Mouse (Mus musculus) MEL (cell line): ENCODE measurements around the gene Satb1. TPM values are rescaled to one million over a fixed set of nuclear protein-coding genes. Genes with fewer than 3 reads are reported as not detected.

ENCODE experiments used
- DNase-seq: peaks from one replicate; pipeline ENCODE4 v3.0.0; 2011; ENCODE audit warnings: low read depth, low spot score
- H3K27ac ChIP-seq: 2 replicates; pipeline ENCODE4 v1.5.1; 2012; ENCODE audit warnings: low read depth, mild to moderate bottlenecking, control low read depth, low read length, moderate library complexity; ENCODE audit not compliant: control insufficient read depth
- H3K27me3 ChIP-seq, 2 experiments: fragments of 150-350 bp in 1 of 2; sonication (generic) in 1 of 2; 2 replicates each; pipeline ENCODE4 v1.6.1; 2012; ENCODE audit warnings: low read length in 2 of 2, mild to moderate bottlenecking in 2 of 2, improper control_type of control experiment in 1 of 2, moderate library complexity in 1 of 2; ENCODE audit not compliant: insufficient read depth in 2 of 2, control insufficient read depth in 1 of 2
- H3K36me3 ChIP-seq, 2 experiments: 2 replicates each; pipeline ENCODE4 v1.6.1; 2012 to 2014; ENCODE audit warnings: low read length in 2 of 2, improper control_type of control experiment in 1 of 2, inconsistent platforms in 1 of 2, mild to moderate bottlenecking in 1 of 2; ENCODE audit not compliant: insufficient read depth in 2 of 2, control insufficient read depth in 1 of 2
- H3K4me1 ChIP-seq, 2 experiments: fragments of 150-350 bp in 1 of 2; sonication (generic) in 1 of 2; 2 replicates each; pipeline ENCODE4 v1.6.1; 2012; ENCODE audit warnings: low read length in 2 of 2, improper control_type of control experiment in 1 of 2, mild to moderate bottlenecking in 1 of 2; ENCODE audit not compliant: insufficient read depth in 2 of 2, control insufficient read depth in 1 of 2
- H3K4me3 ChIP-seq, 2 experiments: fragments of 150-350 bp in 1 of 2; sonication (generic) in 1 of 2; 2 replicates each; pipeline ENCODE4 v1.5.1; 2012; ENCODE audit warnings: low read depth in 2 of 2, low read length in 2 of 2, mild to moderate bottlenecking in 2 of 2, moderate library complexity in 2 of 2, control low read depth in 1 of 2, improper control_type of control experiment in 1 of 2; ENCODE audit not compliant: control insufficient read depth in 1 of 2, insufficient read depth in 1 of 2
- H3K79me2 ChIP-seq: 2 replicates; pipeline ENCODE4 v1.6.1; 2012; ENCODE audit warnings: mild to moderate bottlenecking, low read length, moderate library complexity; ENCODE audit not compliant: control insufficient read depth, poor library complexity, insufficient read depth
- H3K9ac ChIP-seq: 2 replicates; pipeline ENCODE4 v1.6.1; 2012; ENCODE audit warnings: low read depth, mild to moderate bottlenecking, control low read depth, low read length, moderate library complexity; ENCODE audit not compliant: control insufficient read depth, poor library complexity, severe bottlenecking
- H3K9me3 ChIP-seq: fragments of 150-350 bp; sonication (generic); replicated peaks from 2 replicates; pipeline ENCODE4 v1.6.1; 2012; ENCODE audit warnings: mild to moderate bottlenecking, low read length, improper control_type of control experiment, moderate library complexity; ENCODE audit not compliant: insufficient read depth
- BHLHE40 ChIP-seq: IDR thresholded peaks from 2 replicates; pipeline ENCODE4 v1.6.1; 2012; ENCODE audit warnings: low read depth, mild to moderate bottlenecking, inconsistent platforms, low read length, improper control_type of control experiment, borderline replicate concordance
- CHD2 ChIP-seq: IDR thresholded peaks from 2 replicates; pipeline ENCODE4 v1.6.1; 2011; ENCODE audit warnings: low read length, improper control_type of control experiment
- CTCF ChIP-seq, 3 experiments: IDR thresholded peaks in 2 of 3; conservative IDR thresholded peaks in 1 of 3; 2 replicates each; pipeline ENCODE4 v1.5.1; 2011 to 2012; ENCODE audit warnings: low read length in 3 of 3, low read depth in 2 of 3, mild to moderate bottlenecking in 2 of 3, improper control_type of control experiment in 1 of 3, inconsistent platforms in 1 of 3, mixed read lengths in 1 of 3, moderate library complexity in 1 of 3; ENCODE audit not compliant: control insufficient read depth in 1 of 3, insufficient read depth in 1 of 3, poor library complexity in 1 of 3, severe bottlenecking in 1 of 3
- ELF1 ChIP-seq: IDR thresholded peaks from 2 replicates; pipeline ENCODE4 v1.6.1; 2014; ENCODE audit warnings: low read depth, mild to moderate bottlenecking, inconsistent platforms, low read length, improper control_type of control experiment, moderate library complexity
- ETS1 ChIP-seq: IDR thresholded peaks from 2 replicates; pipeline ENCODE4 v1.6.1; 2012; ENCODE audit warnings: low read depth, mild to moderate bottlenecking, inconsistent platforms, low read length, improper control_type of control experiment, moderate library complexity
- GATA1 ChIP-seq: IDR thresholded peaks from 2 replicates; pipeline ENCODE4 v1.6.1; 2011; ENCODE audit warnings: low read depth, low read length, improper control_type of control experiment
- KAT2A ChIP-seq: conservative IDR thresholded peaks from 2 replicates; pipeline ENCODE4 v1.6.1; 2012; ENCODE audit warnings: low read depth, low read length, improper control_type of control experiment, inconsistent platforms
- MAFK ChIP-seq: IDR thresholded peaks from 2 replicates; pipeline ENCODE4 v1.6.1; 2011; ENCODE audit warnings: low read depth, mild to moderate bottlenecking, low read length, improper control_type of control experiment, borderline replicate concordance
- MEF2A ChIP-seq: IDR thresholded peaks from 2 replicates; pipeline ENCODE4 v1.6.1; 2014; ENCODE audit warnings: low read depth, mild to moderate bottlenecking, inconsistent platforms, low read length, improper control_type of control experiment; ENCODE audit not compliant: poor library complexity, insufficient replicate concordance, severe bottlenecking; ENCODE audit errors: extremely low read depth
- MXI1 ChIP-seq: IDR thresholded peaks from 2 replicates; pipeline ENCODE4 v1.6.1; 2011; ENCODE audit warnings: mild to moderate bottlenecking, low read depth, low read length, improper control_type of control experiment
- MYB ChIP-seq: IDR thresholded peaks from 2 replicates; pipeline ENCODE4 v1.6.1; 2011; ENCODE audit warnings: mild to moderate bottlenecking, low read depth, low read length, improper control_type of control experiment
- POLR2AphosphoS2 ChIP-seq: IDR thresholded peaks from 2 replicates; pipeline ENCODE4 v1.6.1; 2011; ENCODE audit warnings: low read length, improper control_type of control experiment
- RAD21 ChIP-seq: IDR thresholded peaks from 2 replicates; pipeline ENCODE4 v1.6.1; 2011; ENCODE audit warnings: mild to moderate bottlenecking, low read depth, low read length, improper control_type of control experiment
- SIN3A ChIP-seq: IDR thresholded peaks from 2 replicates; pipeline ENCODE4 v1.6.1; 2012; ENCODE audit warnings: low read length, improper control_type of control experiment, inconsistent platforms
- SMC3 ChIP-seq: IDR thresholded peaks from 2 replicates; pipeline ENCODE4 v1.6.1; 2011; ENCODE audit warnings: low read depth, low read length, improper control_type of control experiment
- TAL1 ChIP-seq: IDR thresholded peaks from 2 replicates; pipeline ENCODE4 v1.6.1; 2012; ENCODE audit warnings: mild to moderate bottlenecking, inconsistent platforms, low read length, moderate library complexity, mixed read lengths
- TBP ChIP-seq: IDR thresholded peaks from 2 replicates; pipeline ENCODE4 v1.8.0; 2011; ENCODE audit warnings: low read depth, low read length, improper control_type of control experiment
- UBTF ChIP-seq: IDR thresholded peaks from 2 replicates; pipeline ENCODE4 v1.6.1; 2012; ENCODE audit warnings: low read depth, mild to moderate bottlenecking, inconsistent platforms, low read length, improper control_type of control experiment, moderate library complexity, borderline replicate concordance; ENCODE audit not compliant: insufficient read depth
- USF1 ChIP-seq: IDR thresholded peaks from 2 replicates; pipeline ENCODE4 v1.6.1; 2014; ENCODE audit warnings: low read depth, mild to moderate bottlenecking, inconsistent platforms, low read length, improper control_type of control experiment, moderate library complexity
- USF2 ChIP-seq, 2 experiments: IDR thresholded peaks; 2 replicates each; pipeline ENCODE4 v1.6.1; 2011 to 2012; ENCODE audit warnings: improper control_type of control experiment in 2 of 2, low read length in 2 of 2, borderline replicate concordance in 1 of 2, inconsistent platforms in 1 of 2, low read depth in 1 of 2, mild to moderate bottlenecking in 1 of 2; ENCODE audit not compliant: insufficient read depth in 1 of 2
- ZKSCAN1 ChIP-seq: IDR thresholded peaks from 2 replicates; pipeline ENCODE4 v1.6.1; 2012; ENCODE audit warnings: low read depth, mild to moderate bottlenecking, inconsistent platforms, low read length, improper control_type of control experiment, moderate library complexity
- ZMIZ1 ChIP-seq: IDR thresholded peaks from 2 replicates; pipeline ENCODE4 v1.6.1; 2012; ENCODE audit warnings: low read depth, mild to moderate bottlenecking, inconsistent platforms, low read length, improper control_type of control experiment, moderate library complexity
- polyA plus RNA-seq, 2 experiments: library from polyadenylated mRNA; stranded (reverse) in 1 of 2; unstranded in 1 of 2; fragments of >175 nt in 1 of 2; fragments of >200 nt in 1 of 2; gene quantifications; 2 replicates each; pipeline versions ENCODE4 v1.2.1 to v1.2.4; 2012; ENCODE audit warnings: low replicate concordance in 2 of 2, low read depth in 1 of 2; ENCODE audit not compliant: insufficient read length in 2 of 2, insufficient read depth in 1 of 2, missing spikeins in 1 of 2
- total RNA-seq: library from RNA; depleted of rRNA; stranded (reverse); fragments of 300-350 nt; gene quantifications from 2 replicates; pipeline ENCODE4 v1.2.3, GENCODE M21; 2012

The Satb1 gene
- total and polyA plus RNA-seq, 3 experiments = 0.08 TPM; not detected in 2

- Histone ChIP-seq H3K79me2 (no peaks in the 10 kb centered on the region), H3K36me3 (no peaks in the 10 kb centered on the region), H3K9me3 (no peaks in the 10 kb centered on the region), H3K4me1 (no peaks in the 10 kb centered on the region), H3K27me3 (no peaks in the 10 kb centered on the region; a peak in 1 of 4 replicates), H3K4me3 (no peak overlapping the region), H3K27ac (no peak overlapping the region), H3K9ac (no peak overlapping the region)
- no peak for TF ChIP-seq USF2 (IDR thresholded peaks at IDR 0.05; ENCODE audit: borderline replicate concordance in 1 of 2, insufficient read depth in 1 of 2, low read depth in 1 of 2, low read length in 2 of 2)
- TF ChIP-seq MEF2A = no peak
- TF ChIP-seq ZKSCAN1 = no peak
- TF ChIP-seq CHD2 = no peak
- TF ChIP-seq GATA1 = no peak
- TF ChIP-seq SIN3A = no peak
- TF ChIP-seq ETS1 = no peak
- no peak for TF ChIP-seq CTCF (IDR thresholded peaks at IDR 0.05 in 2 of 3, conservative IDR thresholded peaks at IDR 0.05 in 1 of 3; ENCODE audit: control insufficient read depth in 1 of 3, insufficient read depth in 1 of 3, low read depth in 2 of 3, low read length in 3 of 3, poor library complexity in 1 of 3, severe bottlenecking in 1 of 3)
- no peak for TF ChIP-seq TBP
- TF ChIP-seq KAT2A = no peak
- no peak for TF ChIP-seq BHLHE40
- no peak for TF ChIP-seq MXI1
- TF ChIP-seq TAL1 = no peak
- TF ChIP-seq MYB = no peak
- TF ChIP-seq USF1 = no peak
- no peak for TF ChIP-seq UBTF
- TF ChIP-seq POLR2AphosphoS2 = no peak
- DNase-seq = no peak
Measured at GRCm38 (mm10) chr17:51740246-51740645, 92.8 kb downstream of the Satb1 start.

- no peaks in the 10 kb centered on the region for H3K4me1 ChIP-seq
- no peaks in the 10 kb centered on the region for H3K9me3 ChIP-seq
- no peak overlapping the region for H3K27ac ChIP-seq
- H3K9ac ChIP-seq = no peak overlapping the region
- no peak for TF ChIP-seq UBTF
- TF ChIP-seq TBP = no peak
- TF ChIP-seq RAD21 = no peak
- no peak for TF ChIP-seq USF1
- no peak for TF ChIP-seq CHD2
- TF ChIP-seq MYB = no peak
- no peak for TF ChIP-seq SMC3
- TF ChIP-seq MAFK = no peak
- no peak for TF ChIP-seq ZMIZ1
- TF ChIP-seq ELF1 = no peak
- TF ChIP-seq MEF2A = no peak
- TF ChIP-seq BHLHE40 = no peak
- TF ChIP-seq POLR2AphosphoS2 = no peak
- no peaks in the 10 kb centered on the region for H3K79me2 ChIP-seq
- H3K4me3 ChIP-seq = no peak overlapping the region
- H3K36me3 ChIP-seq = no peaks in the 10 kb centered on the region
- DNase-seq = no peak
- no peaks in the 10 kb centered on the region for H3K27me3 ChIP-seq
Measured at GRCm38 (mm10) chr17:51724486-51724885, 108.6 kb downstream of the Satb1 start.
